Mouse (Mus musculus): ENCODE measurements around the gene Aldh1b1.

The Aldh1b1 gene

GRCm38 (mm10) chr4:45798964-45799363 is at the start of gene Aldh1b1:
TSS of gene Aldh1b1 (plus strand) at chr4:45799022.
- DNase-seq (ENCODE audit: low read depth, low spot score) = peak; percentile 36

GRCm38 (mm10) chr4:45749449-45749848 is 49.4 kb upstream of the Aldh1b1 start:
- DNase-seq (ENCODE audit: low read depth, low spot score) = no peak

GRCm38 (mm10) chr4:45750477-45750876 is 48.3 kb upstream of the Aldh1b1 start:
- DNase-seq (ENCODE audit: low read depth, low spot score) = no peak

GRCm38 (mm10) chr4:45753211-45753809 is 45.5 kb upstream of the Aldh1b1 start:
- no peak for DNase-seq (ENCODE audit: low read depth, low spot score)

- DNase-seq (ENCODE audit: low read depth, low spot score) = no peak
Measured at GRCm38 (mm10) chr4:45754171-45754570, 44.7 kb upstream of the Aldh1b1 start.

- DNase-seq (ENCODE audit: low read depth, low spot score) = no peak
Measured at GRCm38 (mm10) chr4:45755097-45755496, 43.7 kb upstream of the Aldh1b1 start.

GRCm38 (mm10) chr4:45755881-45756280 is 42.9 kb upstream of the Aldh1b1 start:
- DNase-seq (ENCODE audit: low read depth, low spot score) = peak; percentile 72

GRCm38 (mm10) chr4:45757941-45758340 is 40.9 kb upstream of the Aldh1b1 start:
- no peak for DNase-seq (ENCODE audit: low read depth, low spot score)

- DNase-seq (ENCODE audit: low read depth, low spot score) = no peak
Measured at GRCm38 (mm10) chr4:45759411-45759810, 39.4 kb upstream of the Aldh1b1 start.

- no peak for DNase-seq (ENCODE audit: low read depth, low spot score)
Measured at GRCm38 (mm10) chr4:45762600-45762999, 36.2 kb upstream of the Aldh1b1 start.

GRCm38 (mm10) chr4:45763288-45764140 is 35.3 kb upstream of the Aldh1b1 start:
- peak; percentile 50 for DNase-seq (ENCODE audit: low read depth, low spot score)

- no peak for DNase-seq (ENCODE audit: low read depth, low spot score)
Measured at GRCm38 (mm10) chr4:45764141-45764494, 34.7 kb upstream of the Aldh1b1 start.

- DNase-seq (ENCODE audit: low read depth, low spot score) = no peak
Measured at GRCm38 (mm10) chr4:45765121-45765564, 33.7 kb upstream of the Aldh1b1 start.

- no peak for DNase-seq (ENCODE audit: low read depth, low spot score)
Measured at GRCm38 (mm10) chr4:45765565-45766201, 33.1 kb upstream of the Aldh1b1 start.

GRCm38 (mm10) chr4:45766774-45767173 is 32.0 kb upstream of the Aldh1b1 start:
- DNase-seq (ENCODE audit: low read depth, low spot score) = no peak

GRCm38 (mm10) chr4:45767891-45768558 is 30.8 kb upstream of the Aldh1b1 start:
- no peak for DNase-seq (ENCODE audit: low read depth, low spot score)

GRCm38 (mm10) chr4:45769141-45769540 is 29.7 kb upstream of the Aldh1b1 start:
- DNase-seq (ENCODE audit: low read depth, low spot score) = no peak

- no peak for DNase-seq (ENCODE audit: low read depth, low spot score)
Measured at GRCm38 (mm10) chr4:45769791-45770637, 28.8 kb upstream of the Aldh1b1 start.

- no peak for DNase-seq (ENCODE audit: low read depth, low spot score)
Measured at GRCm38 (mm10) chr4:45770638-45771033, 28.2 kb upstream of the Aldh1b1 start.

GRCm38 (mm10) chr4:45771173-45771572 is 27.6 kb upstream of the Aldh1b1 start:
- DNase-seq (ENCODE audit: low read depth, low spot score) = no peak

- peak; percentile 48 for DNase-seq (ENCODE audit: low read depth, low spot score)
Measured at GRCm38 (mm10) chr4:45771619-45772018, 27.2 kb upstream of the Aldh1b1 start.
